Mouse (Mus musculus): Measurements from ENCODE around the gene Ap2a1.
A peak's percentile ranks its signal among the peaks of the same experiment; 100 is the strongest.

The Ap2a1 gene

GRCm38 (mm10) chr7:44866276-44867009 lies 62.9 kb downstream of the Ap2a1 start:
- DNase-seq (ENCODE audit: low read depth, low spot score): no peak

- no peak for DNase-seq (ENCODE audit: low read depth, low spot score)
These were observed 64.4 kb downstream of the Ap2a1 start for GRCm38 (mm10) chr7:44864595-44865542.

- DNase-seq (ENCODE audit: low read depth, low spot score): no peak
These were observed 65.3 kb downstream of the Ap2a1 start for GRCm38 (mm10) chr7:44863982-44864494.

- no peak for DNase-seq (ENCODE audit: low read depth, low spot score)
These were observed 66.1 kb downstream of the Ap2a1 start for GRCm38 (mm10) chr7:44863210-44863609.

GRCm38 (mm10) chr7:44862434-44862833 lies 66.9 kb downstream of the Ap2a1 start:
- DNase-seq (ENCODE audit: low read depth, low spot score): no peak

- DNase-seq (ENCODE audit: low read depth, low spot score): no peak
These were observed 67.9 kb downstream of the Ap2a1 start for GRCm38 (mm10) chr7:44861429-44861816.

GRCm38 (mm10) chr7:44860576-44861428 lies 68.5 kb downstream of the Ap2a1 start:
- peak; percentile 83 for DNase-seq (ENCODE audit: low read depth, low spot score)

- no peak for DNase-seq (ENCODE audit: low read depth, low spot score)
These were observed 69.4 kb downstream of the Ap2a1 start for GRCm38 (mm10) chr7:44859896-44860295.

GRCm38 (mm10) chr7:44857905-44858304 lies 71.4 kb downstream of the Ap2a1 start:
- DNase-seq (ENCODE audit: low read depth, low spot score): no peak

GRCm38 (mm10) chr7:44857042-44857552 lies 72.2 kb downstream of the Ap2a1 start, which contains the start of gene Pnkp:
TSS of gene Pnkp (plus strand) at chr7:44857139.
- DNase-seq (ENCODE audit: low read depth, low spot score): peak; percentile 89

GRCm38 (mm10) chr7:44856265-44856916 lies 72.9 kb downstream of the Ap2a1 start:
- DNase-seq (ENCODE audit: low read depth, low spot score): no peak

- DNase-seq (ENCODE audit: low read depth, low spot score): no peak
These were observed 74.3 kb downstream of the Ap2a1 start for GRCm38 (mm10) chr7:44855036-44855435.

GRCm38 (mm10) chr7:44854356-44855031 lies 74.8 kb downstream of the Ap2a1 start:
- peak; percentile 72 for DNase-seq (ENCODE audit: low read depth, low spot score)

GRCm38 (mm10) chr7:44853596-44854355 lies 75.5 kb downstream of the Ap2a1 start:
- no peak for DNase-seq (ENCODE audit: low read depth, low spot score)

GRCm38 (mm10) chr7:44853065-44853464 lies 76.2 kb downstream of the Ap2a1 start:
- no peak for DNase-seq (ENCODE audit: low read depth, low spot score)

GRCm38 (mm10) chr7:44852259-44853027 lies 76.9 kb downstream of the Ap2a1 start:
- no peak for DNase-seq (ENCODE audit: low read depth, low spot score)

GRCm38 (mm10) chr7:44851625-44852234 lies 77.6 kb downstream of the Ap2a1 start:
- no peak for DNase-seq (ENCODE audit: low read depth, low spot score)

All from mesoderm, embryonic 11.5 days (tissue).